Mouse (Mus musculus): ENCODE measurements at regions not wholly inside any gene's neighbourhood (a gene's known extent, or its start where the extent isn't known, plus 50 kb on each side); places are given as distances from the start of the nearest gene placed in this dataset.

GRCm38 (mm10) chr3:124986930-124987329 is 406.0 kb upstream of the 1700003H04Rik start:
- Histone ChIP-seq H3K4me3 (replicated peaks) (no peak overlapping the region), H3K9me3 (replicated peaks) (no peaks in the 10 kb centered on the region), H3K4me1 (replicated peaks) (no peaks in the 10 kb centered on the region), H3K9ac (no peak overlapping the region), H3K27ac (no peak overlapping the region), H3K4me2 (no peak overlapping the region), H3K27me3 (no peaks in the 10 kb centered on the region), H3K36me3 (no peaks in the 10 kb centered on the region)
- WGBS (ENCODE audit: insufficient replicate concordance), result 72% methylated on average over 1 of the region's 1 CpGs
- ATAC-seq (ENCODE audit: low read depth) (no peak), DNase-seq (no peak)

GRCm38 (mm10) chr3:124986515-124986914 is 405.6 kb upstream of the 1700003H04Rik start:
- Histone ChIP-seq H3K27me3 (no peaks in the 10 kb centered on the region), H3K36me3 (no peaks in the 10 kb centered on the region), H3K9me3 (replicated peaks) (no peaks in the 10 kb centered on the region), H3K9ac (no peak overlapping the region), H3K27ac (no peak overlapping the region), H3K4me3 (replicated peaks) (no peak overlapping the region), H3K4me1 (replicated peaks) (no peaks in the 10 kb centered on the region), H3K4me2 (no peak overlapping the region)
- WGBS (ENCODE audit: insufficient replicate concordance), result 53% methylated on average over 3 of the region's 3 CpGs
- ATAC-seq (ENCODE audit: low read depth), result no peak
- no peak for DNase-seq

DNA sequence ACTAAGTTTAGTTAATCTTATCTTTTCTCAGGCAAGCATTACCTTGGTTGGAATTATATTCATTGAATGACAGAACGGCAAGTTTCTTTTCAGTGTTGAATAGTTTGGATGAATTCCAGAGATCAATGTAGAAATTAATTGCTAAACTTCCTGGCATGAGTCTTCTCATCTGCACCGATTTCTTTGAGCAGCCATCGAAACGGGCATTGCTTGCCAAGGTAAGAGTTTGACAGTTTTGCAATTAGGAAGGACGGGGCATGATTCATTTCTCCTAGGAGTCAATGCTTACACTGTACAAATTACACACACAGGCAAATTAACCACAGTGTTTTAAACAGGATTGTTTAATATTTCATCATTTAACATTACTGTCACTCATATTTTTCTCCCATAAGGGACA is 404.5 kb upstream of the 1700003H04Rik start:
- H3K4me2 ChIP-seq, result no peak overlapping the region
- no peak for DNase-seq
- no peak overlapping the region for H3K4me3 ChIP-seq (replicated peaks)
- no peak for ATAC-seq (ENCODE audit: low read depth)
- WGBS (ENCODE audit: insufficient replicate concordance), result 66% methylated on average over 5 of the region's 5 CpGs
- no peaks in the 10 kb centered on the region for H3K4me1 ChIP-seq (replicated peaks)
- no peak overlapping the region for H3K9ac ChIP-seq
- H3K9me3 ChIP-seq (replicated peaks), result no peaks in the 10 kb centered on the region
- no peak overlapping the region for H3K27ac ChIP-seq
- H3K27me3 ChIP-seq, result no peaks in the 10 kb centered on the region
- no peaks in the 10 kb centered on the region for H3K36me3 ChIP-seq

GRCm38 (mm10) chr3:124935147-124935849 is 354.4 kb upstream of the 1700003H04Rik start:
- Histone ChIP-seq H3K4me1 (replicated peaks) (no peaks in the 10 kb centered on the region), H3K9me3 (replicated peaks) (no peaks in the 10 kb centered on the region), H3K9ac (no peak overlapping the region), H3K27me3 (no peaks in the 10 kb centered on the region), H3K4me3 (replicated peaks) (no peak overlapping the region), H3K4me2 (no peak overlapping the region), H3K36me3 (no peaks in the 10 kb centered on the region), H3K27ac (no peak overlapping the region)
- DNase-seq (no peak), ATAC-seq (ENCODE audit: low read depth) (peak; percentile 71)
- WGBS (ENCODE audit: insufficient replicate concordance), result 48% methylated on average over 2 of the region's 2 CpGs

GRCm38 (mm10) chr3:124932655-124933054 is 351.8 kb upstream of the 1700003H04Rik start:
- H3K4me1 ChIP-seq (replicated peaks), result no peaks in the 10 kb centered on the region
- no peaks in the 10 kb centered on the region for H3K36me3 ChIP-seq
- DNase-seq, result no peak
- no peak overlapping the region for H3K4me3 ChIP-seq (replicated peaks)
- no peaks in the 10 kb centered on the region for H3K9me3 ChIP-seq (replicated peaks)
- no peaks in the 10 kb centered on the region for H3K27me3 ChIP-seq
- H3K9ac ChIP-seq, result no peak overlapping the region
- 61% methylated on average over 1 of the region's 1 CpGs for WGBS (ENCODE audit: insufficient replicate concordance)
- no peak overlapping the region for H3K27ac ChIP-seq
- H3K4me2 ChIP-seq, result no peak overlapping the region
- ATAC-seq (ENCODE audit: low read depth), result no peak

DNA sequence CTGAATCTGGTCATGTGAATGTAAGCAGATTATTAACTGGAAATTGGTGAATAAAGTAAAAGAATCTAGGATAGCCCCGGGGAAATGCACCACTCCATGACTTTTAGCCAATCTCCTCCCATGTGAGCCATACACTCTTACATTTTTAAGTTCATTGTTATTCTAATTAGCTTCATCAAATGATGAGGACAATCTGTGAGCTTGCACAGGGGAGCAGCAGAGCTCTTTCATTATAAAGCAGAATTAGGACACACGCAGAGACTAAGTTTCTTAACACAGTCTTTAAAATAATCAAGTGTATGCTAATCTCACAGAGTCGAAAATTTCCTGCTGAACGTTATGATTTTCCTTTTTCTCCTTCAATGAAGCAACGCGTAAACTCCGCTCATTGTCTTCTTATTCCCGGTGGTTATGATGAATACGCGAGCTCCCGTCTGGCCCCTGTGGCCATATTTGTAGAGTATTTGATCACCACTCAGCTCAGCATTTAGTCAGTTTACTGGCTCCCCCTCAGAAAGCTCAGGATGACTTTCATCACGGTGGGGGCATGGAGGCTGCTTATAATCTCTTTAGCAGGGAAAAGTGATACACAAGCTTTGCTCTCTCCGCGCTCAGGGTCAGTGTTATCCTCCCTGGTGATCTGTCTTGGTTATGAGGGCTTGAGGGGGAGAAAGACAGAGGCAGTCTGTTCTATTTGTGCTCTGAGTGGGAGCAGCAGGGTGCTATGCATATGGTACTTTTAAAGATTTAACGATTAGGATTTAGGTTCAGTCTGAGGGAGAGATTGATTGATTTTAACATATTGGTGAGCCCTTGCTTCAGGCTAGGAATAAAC is 350.1 kb upstream of the 1700003H04Rik start:
- no peaks in the 10 kb centered on the region for H3K4me1 ChIP-seq (replicated peaks)
- H3K4me2 ChIP-seq, result no peak overlapping the region
- no peaks in the 10 kb centered on the region for H3K36me3 ChIP-seq
- ATAC-seq (ENCODE audit: low read depth) (no peak), DNase-seq (no peak)
- WGBS (ENCODE audit: insufficient replicate concordance), result 62% methylated on average over 15 of the region's 15 CpGs
- H3K27ac ChIP-seq, result no peak overlapping the region
- no peak overlapping the region for H3K4me3 ChIP-seq (replicated peaks)
- no peak overlapping the region for H3K9ac ChIP-seq
- H3K9me3 ChIP-seq (replicated peaks), result no peaks in the 10 kb centered on the region
- H3K27me3 ChIP-seq, result no peaks in the 10 kb centered on the region

- Histone ChIP-seq H3K27ac (no peak overlapping the region), H3K9me3 (replicated peaks) (no peaks in the 10 kb centered on the region), H3K4me2 (no peak overlapping the region), H3K4me3 (replicated peaks) (no peak overlapping the region), H3K4me1 (replicated peaks) (no peaks in the 10 kb centered on the region), H3K9ac (no peak overlapping the region), H3K27me3 (no peaks in the 10 kb centered on the region), H3K36me3 (no peaks in the 10 kb centered on the region)
- ATAC-seq (ENCODE audit: low read depth) (no peak), DNase-seq (no peak)
- WGBS (ENCODE audit: insufficient replicate concordance), result 56% methylated on average over 4 of the region's 4 CpGs
Measured at GRCm38 (mm10) chr3:124908925-124909324, 328.0 kb upstream of the 1700003H04Rik start.
